In the genomic region with DNA sequence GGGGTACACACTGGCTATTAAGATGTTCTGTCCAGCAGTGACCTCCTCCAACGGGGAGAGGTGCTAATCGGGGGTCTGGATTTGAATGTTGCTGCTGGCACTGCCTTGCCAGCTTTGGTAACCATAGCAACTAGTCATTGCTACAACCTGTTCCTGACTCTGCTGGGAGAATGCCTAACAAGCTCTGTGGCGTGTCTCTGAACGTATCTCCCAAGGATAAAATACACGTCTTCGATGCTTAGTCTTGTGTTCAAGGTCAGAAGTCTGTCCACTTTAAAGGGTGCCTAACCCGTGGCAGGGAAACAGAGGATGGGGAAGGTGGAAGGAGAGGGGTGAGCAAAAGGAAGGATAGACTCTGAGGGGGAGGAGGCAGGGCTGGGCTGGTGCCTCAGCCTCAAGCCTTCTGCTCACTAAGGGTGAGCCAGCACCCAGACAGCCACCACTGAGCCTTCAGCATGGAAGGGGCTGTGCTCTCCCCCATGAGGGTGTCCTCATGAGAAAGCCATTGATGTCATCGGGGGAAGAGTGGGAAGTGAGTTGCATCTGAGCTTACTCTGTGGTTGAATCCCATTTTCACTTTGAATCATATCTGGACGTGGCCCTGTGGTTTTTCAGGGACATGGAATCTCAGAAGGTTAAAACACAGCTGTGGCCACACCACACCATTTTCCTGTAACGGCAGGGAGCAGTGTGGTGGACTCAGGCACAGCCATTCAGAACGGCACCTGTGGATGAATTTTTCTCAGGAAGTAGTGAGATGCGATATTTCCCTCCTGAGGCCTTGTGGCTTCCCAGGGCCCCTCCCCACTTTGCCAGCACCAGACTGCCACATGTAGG, we compare ENCODE assay signal across 15 mouse cellular contexts.
DNase-seq lines count a peak whose midpoint lies in the region; ATAC-seq and TF ChIP-seq lines count a peak whose summit lies in the region.
"Had no signal": no experiment of that assay in that cellular context is flagged by ENCODE, and none has a peak within 500 bp of the region (broad histone marks: within the 10 kb centered on the region; RNA-seq: fewer than 3 reads in every experiment).

No protein-coding gene starts in this region.

- H3ac ChIP-seq in C2C12 (ENCODE audit: control insufficient read depth, insufficient read length, low read depth): no peak overlapping the region

- H3K27me3 ChIP-seq in C2C12 (ENCODE audit: control insufficient read depth, insufficient read depth, insufficient read length): no peaks in the 10 kb centered on the region
- H3K27me3 ChIP-seq in forebrain, embryonic 16.5 days (replicated peaks; ENCODE audit: control insufficient read depth, insufficient read depth, low read length): no peaks in the 10 kb centered on the region
- H3K27me3 ChIP-seq in midbrain, embryonic 15.5 days (replicated peaks): no peaks in the 10 kb centered on the region
- H3K27me3 ChIP-seq: limb, embryonic 13.5 days; stomach, embryonic 15.5 days had no signal

- DNase-seq in left cerebral cortex, adult 2 months (ENCODE audit: extremely low spot score in 1 of 2, low spot score in 2 of 2): no peak
- no peak for DNase-seq in left cerebral cortex, postnatal 4 days
- DNase-seq in spleen, postnatal 10 days (ENCODE audit: low spot score in 2 of 2): no peak
- no peak for DNase-seq in cerebellum, adult 9-10 months
- DNase-seq: heart, postnatal 36 days; retina, postnatal 1 day; thymus, postnatal 4 days had no signal

- H3K9ac ChIP-seq in forebrain, embryonic 16.5 days (replicated peaks; ENCODE audit: low read depth, low read length): no peak overlapping the region
- H3K9ac ChIP-seq in midbrain, embryonic 15.5 days: no peak overlapping the region
- H3K9ac ChIP-seq: limb, embryonic 13.5 days; lung, embryonic 14.5 days; stomach, embryonic 15.5 days had no signal

- H3K4me1 ChIP-seq in forebrain, embryonic 16.5 days (replicated peaks; ENCODE audit: control insufficient read depth, insufficient read depth, low read length): peaks cover 24% of the 10 kb centered on the region
- H3K4me1 ChIP-seq in midbrain, embryonic 15.5 days: peaks cover 26% of the 10 kb centered on the region

- H3K4me2 ChIP-seq in forebrain, embryonic 16.5 days (ENCODE audit: low read length): no peak overlapping the region
- no peak overlapping the region for H3K4me2 ChIP-seq in midbrain, embryonic 15.5 days
- H3K4me2 ChIP-seq: limb, embryonic 13.5 days; lung, embryonic 14.5 days; stomach, embryonic 15.5 days had no signal

- peak; percentile 70 for ATAC-seq in forebrain, embryonic 16.5 days
- ATAC-seq in midbrain, embryonic 15.5 days (replicated peaks): peak; percentile 62

- peaks cover 11% of the 10 kb centered on the region for H3K79me2 ChIP-seq in C2C12 (ENCODE audit: control insufficient read depth, insufficient read depth)

- no peak for TF ChIP-seq CTCF in left cerebral cortex, adult 2 months (IDR thresholded peaks at IDR 0.05)
- no peak for TF ChIP-seq CTCF in C2C12 (IDR thresholded peaks at IDR 0.05; ENCODE audit: control insufficient read depth, insufficient read depth, insufficient read length)

- 54% methylated on average over 12 of the region's 12 CpGs for WGBS in forebrain, embryonic 16.5 days
- 52% methylated on average over 12 of the region's 12 CpGs for WGBS in midbrain, embryonic 15.5 days

- H3K4me3 ChIP-seq in left cerebral cortex, adult 2 months: no peak overlapping the region
- H3K4me3 ChIP-seq in C2C12 (ENCODE audit: insufficient read depth, poor library complexity, severe bottlenecking): no peak overlapping the region
- no peak overlapping the region for H3K4me3 ChIP-seq in forebrain, embryonic 16.5 days (replicated peaks; ENCODE audit: low read length)
- no peak overlapping the region for H3K4me3 ChIP-seq in midbrain, embryonic 15.5 days
- H3K4me3 ChIP-seq: erythroblast, embryonic 14.5 days; limb, embryonic 13.5 days; stomach, embryonic 15.5 days had no signal

- no peaks in the 10 kb centered on the region for H3K9me3 ChIP-seq in forebrain, embryonic 16.5 days (ENCODE audit: control insufficient read depth, low read length)
- H3K9me3 ChIP-seq in midbrain, embryonic 15.5 days: no peaks in the 10 kb centered on the region
- H3K9me3 ChIP-seq: G1E; limb, embryonic 13.5 days; stomach, embryonic 15.5 days had no signal

- intact Hi-C loops in left cerebral cortex, adult 2 months (cut with DNase I): no loop called here
- intact Hi-C loops in left cerebral cortex, postnatal 4 days (cut with DNase I): no loop called here

- H3K79me3 ChIP-seq in C2C12 (ENCODE audit: low read depth): peaks cover 1% of the 10 kb centered on the region

- peak overlapping the region; percentile 54 for H3K27ac ChIP-seq in left cerebral cortex, adult 2 months
- no peak overlapping the region for H3K27ac ChIP-seq in forebrain, embryonic 16.5 days (ENCODE audit: low read length)
- H3K27ac ChIP-seq in midbrain, embryonic 15.5 days: 0 out of 2 replicates have a peak overlapping the region, but pooled peaks have one; percentile 31
- H3K27ac ChIP-seq: stomach, embryonic 15.5 days had no signal

- H3K36me3 ChIP-seq in C2C12 (ENCODE audit: control insufficient read depth, insufficient read depth): no peaks in the 10 kb centered on the region
- no peaks in the 10 kb centered on the region for H3K36me3 ChIP-seq in forebrain, embryonic 16.5 days (ENCODE audit: control insufficient read depth, insufficient read depth)
- no peaks in the 10 kb centered on the region for H3K36me3 ChIP-seq in midbrain, embryonic 15.5 days (replicated peaks)
- H3K36me3 ChIP-seq: limb, embryonic 13.5 days; stomach, embryonic 15.5 days had no signal

TF ChIP-seq in C2C12, 6 proteins besides CTCF, POLR2A, EP300 and RAD21:
- no peak for TF ChIP-seq MYOG (IDR thresholded peaks at IDR 0.05; ENCODE audit: control insufficient read depth, extremely low read depth, insufficient read length)
- no peak for TF ChIP-seq CEBPB (IDR thresholded peaks at IDR 0.05; ENCODE audit: low read depth)
- TF ChIP-seq MAX (IDR thresholded peaks at IDR 0.05): no peak
- peak; percentile 2 for TF ChIP-seq FOSL1 (IDR thresholded peaks at IDR 0.05; ENCODE audit: insufficient read depth, low read length, poor library complexity, severe bottlenecking)
- TF ChIP-seq MYOD1 (IDR thresholded peaks at IDR 0.05; ENCODE audit: control insufficient read depth, insufficient read length, low read depth): peak; percentile 92
- no peak for TF ChIP-seq USF1 (IDR thresholded peaks at IDR 0.05; ENCODE audit: low read depth)
